ENCODE assay signal across 15 mouse cellular contexts in the genomic region with DNA sequence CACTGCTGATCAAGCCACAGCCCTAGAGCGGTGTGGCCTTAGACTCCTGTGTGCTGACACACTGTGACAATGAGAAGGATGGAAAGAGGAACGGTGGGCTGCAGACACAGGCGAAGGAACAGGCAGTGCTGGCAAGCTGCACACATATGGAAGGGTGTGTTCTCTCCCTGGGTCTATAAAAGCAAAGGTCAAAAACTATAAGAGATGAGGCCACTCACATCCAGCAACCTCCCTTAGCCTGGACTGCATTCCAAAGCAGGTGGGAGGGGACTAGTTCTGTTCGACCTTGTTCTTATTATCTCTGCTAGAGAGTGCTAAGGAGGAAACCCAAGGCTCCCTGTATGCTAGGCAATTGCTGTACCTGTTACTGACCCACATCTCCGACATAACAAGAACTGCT.
"Had no signal": no experiment of that assay in that cellular context is flagged by ENCODE, and none has a peak within 500 bp of the region (broad histone marks: within the 10 kb centered on the region; RNA-seq: fewer than 3 reads in every experiment).

No protein-coding gene starts in this region.

- H3K4me2 ChIP-seq: hindbrain, embryonic 13.5 days; limb, embryonic 15.5 days; liver, embryonic 12.5 days; lung, embryonic 15.5 days; midbrain, embryonic 11.5 days had no signal

- H3K36me3 ChIP-seq: hindbrain, embryonic 13.5 days; limb, embryonic 15.5 days; liver, embryonic 12.5 days; lung, embryonic 15.5 days had no signal

- DNase-seq: kidney, adult 18-20 months; lung, postnatal 14 days; spleen, adult 18-20 months; thymus, adult 18-20 months; thymus, postnatal 14 days had no signal

- H3K27ac ChIP-seq: hindbrain, embryonic 13.5 days; hindbrain, postnatal 0 days; layer of hippocampus, adult 2 months; limb, embryonic 15.5 days; liver, embryonic 12.5 days; lung, embryonic 15.5 days; macrophage had no signal

- ATAC-seq: hindbrain, postnatal 0 days; liver, embryonic 12.5 days; midbrain, embryonic 16.5 days had no signal

- H3K9me3 ChIP-seq: hindbrain, embryonic 13.5 days; limb, embryonic 15.5 days; liver, embryonic 12.5 days; lung, embryonic 15.5 days; megakaryocyte, embryonic 14.5 days had no signal

- H3K9ac ChIP-seq: hindbrain, embryonic 13.5 days; limb, embryonic 15.5 days; liver, embryonic 12.5 days; lung, embryonic 15.5 days had no signal

- H3K4me3 ChIP-seq: hindbrain, embryonic 13.5 days; layer of hippocampus, adult 2 months; limb, embryonic 15.5 days; liver, embryonic 12.5 days; lung, embryonic 15.5 days; megakaryocyte, embryonic 14.5 days had no signal

- H3K27me3 ChIP-seq: limb, embryonic 15.5 days; lung, embryonic 15.5 days had no signal

- H3K4me1 ChIP-seq: hindbrain, embryonic 13.5 days; lung, embryonic 15.5 days had no signal
